Mouse (Mus musculus): Measurements from ENCODE around the gene Ptprz1.

DNA sequence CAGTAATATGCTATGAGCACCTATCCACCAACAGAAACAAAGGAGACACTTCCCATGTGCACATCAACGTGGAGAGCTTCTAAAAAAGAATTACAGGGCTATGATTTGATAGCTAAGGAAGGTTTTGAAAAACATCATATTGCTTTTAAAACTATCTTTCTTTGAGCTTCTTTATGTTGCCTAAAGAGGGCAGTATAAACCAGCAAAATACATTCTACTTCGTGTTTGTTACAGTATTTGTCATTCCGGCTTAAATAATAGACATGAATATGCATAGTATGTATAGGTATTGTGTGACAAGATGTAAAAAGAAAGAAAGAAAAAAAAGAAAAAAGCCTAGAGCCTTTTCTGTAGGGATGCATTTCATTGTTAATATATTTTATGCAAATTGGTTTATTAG, 127.8 kb downstream of the Ptprz1 start:
- peak; percentile 22; the same call in 1 of the 2 replicates for TF ChIP-seq CTCF (IDR thresholded peaks at IDR 0.05; ENCODE audit: low read depth)
- TF ChIP-seq EP300 (IDR thresholded peaks at IDR 0.05; ENCODE audit: low read depth) = no peak
